Mouse (Mus musculus) limb, embryonic 14.5 days (tissue): Measurements from ENCODE around the gene Psme1. TPM values are rescaled to one million over a fixed set of nuclear protein-coding genes. Genes with fewer than 3 reads are reported as not detected.

Experiments used
- ATAC-seq: fragments of 200-750 bp; cut with Nextera tagmentation; 2 replicates; pipeline ENCODE4 v1.8.0; 2017; ENCODE audit warnings: low read depth, moderate number of reproducible peaks, moderate TSS enrichment; ENCODE audit not compliant: low FRiP score
- DNase-seq: peaks from one replicate; pipeline ENCODE4 v3.0.0-alpha.2; 2015; ENCODE audit warnings: low spot score
- H3K27ac ChIP-seq: fragments of 300-500 bp; sonication (generic); replicated peaks from 2 replicates; pipeline ENCODE4 v1.5.1; 2014; ENCODE audit warnings: low read depth, mild to moderate bottlenecking, low read length, moderate library complexity, mixed read lengths
- H3K27me3 ChIP-seq: fragments of 300-500 bp; sonication (generic); 2 replicates; pipeline ENCODE4 v1.6.1; 2014; ENCODE audit warnings: low read length, mixed read lengths; ENCODE audit not compliant: control insufficient read depth, insufficient read depth
- H3K36me3 ChIP-seq: fragments of 300-500 bp; sonication (generic); 2 replicates; pipeline ENCODE4 v1.6.1; 2014; ENCODE audit warnings: mild to moderate bottlenecking, low read length, moderate library complexity, mixed read lengths; ENCODE audit not compliant: control insufficient read depth, insufficient read depth
- H3K4me1 ChIP-seq: fragments of 300-500 bp; sonication (generic); 2 replicates; pipeline ENCODE4 v1.6.1; 2014; ENCODE audit warnings: antibody characterized with exemption, low read length, mixed read lengths; ENCODE audit not compliant: control insufficient read depth, insufficient read depth
- H3K4me2 ChIP-seq: fragments of 300-500 bp; sonication (generic); replicated peaks from 2 replicates; pipeline ENCODE4 v1.6.1; 2014; ENCODE audit warnings: low read depth, mild to moderate bottlenecking, low read length, moderate library complexity; ENCODE audit not compliant: severe bottlenecking
- H3K4me3 ChIP-seq: fragments of 300-500 bp; sonication (generic); replicated peaks from 2 replicates; pipeline ENCODE4 v1.5.1; 2014; ENCODE audit warnings: low read length
- H3K9ac ChIP-seq: fragments of 300-500 bp; sonication (generic); 2 replicates; pipeline ENCODE4 v1.6.1; 2014; ENCODE audit warnings: mild to moderate bottlenecking, low read depth, low read length, moderate library complexity; ENCODE audit not compliant: severe bottlenecking
- H3K9me3 ChIP-seq: fragments of 300-500 bp; sonication (generic); 2 replicates; pipeline ENCODE4 v1.6.1; 2016; ENCODE audit warnings: low read length; ENCODE audit not compliant: control insufficient read depth
- POLR2A ChIP-seq: fragments of 200-500 bp; IDR thresholded peaks from 2 replicates; pipeline ENCODE4 v1.8.0; 2012; ENCODE audit warnings: inconsistent platforms, mild to moderate bottlenecking, moderate library complexity, borderline replicate concordance; ENCODE audit not compliant: insufficient read depth, insufficient read length; ENCODE audit errors: extremely low read depth
- WGBS: fragments of 180-500 bp; shearing (Covaris S2); extraction: QIAGEN DNeasy Blood & Tissue Kit; methylation state at CpG from one replicate; pipeline ENCODE4 v1.1.7; 2014; 5-methylcytosine and 5-hydroxymethylcytosine counted together
- polyA plus RNA-seq, 2 experiments: library from polyadenylated mRNA; depleted of rRNA in 1 of 2; stranded (reverse) in 1 of 2; unstranded in 1 of 2; fragments of >200 nt; fragmentation: Nextera tagmentation in 1 of 2; extraction: Ambion mirVana in 1 of 2; gene quantifications; 2 replicates each; pipeline versions ENCODE4 v1.2.1 to v1.2.3; 2012 to 2014

Psme1 gene
- polyA plus RNA-seq, 2 experiments: 77.6 to 147 TPM

GRCm38 (mm10) chr14:55603271-55603632, 25.3 kb downstream of the Psme1 start, which contains the start of gene Irf9:
Gene Irf9 (plus strand): TSS chr14:55603571.
- TF ChIP-seq POLR2A: no peak
- DNase-seq (no peak), ATAC-seq (no peak)
- H3K4me2 ChIP-seq: peak within 1 kb of the TSS; percentile 49
- H3K9me3 ChIP-seq: no peaks in the 10 kb centered on the region
- no peaks in the 10 kb centered on the region for H3K27me3 ChIP-seq
- H3K27ac ChIP-seq: peak within 1 kb of the TSS; percentile 21; the same call in 1 of the 2 replicates
- peak within 1 kb of the TSS; percentile 33 for H3K4me3 ChIP-seq
- peak within 1 kb of the TSS; percentile 25; the same call in 1 of the 2 replicates for H3K9ac ChIP-seq
- peaks cover 73% of the 10 kb centered on the region for H3K36me3 ChIP-seq
- WGBS: 73% methylated on average over 7 of the region's 7 CpGs
- peaks cover 5% of the 10 kb centered on the region for H3K4me1 ChIP-seq

DNA sequence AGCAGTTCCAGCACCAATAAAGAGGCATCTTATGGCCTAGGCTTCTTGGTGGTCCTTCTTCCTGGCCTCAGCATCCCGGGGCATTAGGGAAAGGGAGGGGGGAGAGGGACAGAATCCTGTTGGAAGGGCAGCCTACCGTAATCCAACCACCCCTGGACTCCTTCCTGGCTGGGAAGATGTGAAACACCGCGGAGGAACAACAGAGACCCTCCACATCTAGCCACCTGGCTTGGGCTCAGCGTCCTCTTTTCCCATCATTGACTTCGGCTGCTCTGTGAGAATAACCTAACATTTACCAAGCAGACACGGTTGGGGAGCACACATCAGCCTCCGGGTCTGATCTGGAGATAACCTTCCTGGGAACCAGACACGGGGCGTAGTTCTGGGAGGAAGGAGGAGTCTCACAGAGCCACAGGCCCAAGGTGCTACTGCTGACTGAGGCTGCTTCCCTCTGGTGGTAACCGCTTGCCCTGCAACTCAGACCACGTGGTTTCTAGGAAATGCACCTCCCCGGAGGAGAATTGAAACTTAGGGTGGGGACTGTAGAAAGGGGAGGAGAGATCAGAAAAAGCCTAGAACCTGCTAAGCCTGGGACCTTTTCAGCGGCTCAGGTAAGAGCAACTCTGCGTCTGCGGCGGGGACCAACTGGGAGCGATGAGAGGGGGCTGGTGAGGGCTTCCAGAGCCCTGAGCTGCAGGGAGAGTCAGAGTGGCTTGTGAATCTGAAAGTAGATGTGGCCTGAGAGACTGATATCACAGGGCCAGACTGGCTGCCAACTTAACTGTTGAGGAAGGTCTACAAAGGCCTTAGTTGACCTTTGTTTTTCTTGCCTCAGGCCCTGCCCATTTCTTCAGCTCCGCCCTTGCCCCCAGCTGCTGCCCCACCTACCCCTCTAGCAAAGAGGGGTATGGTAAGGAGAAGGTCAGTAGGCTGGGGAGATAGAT, 26.0 kb downstream of the Psme1 start:
- ATAC-seq: peak; percentile 94
- TF ChIP-seq POLR2A: no peak
- peak overlapping the region; percentile 21; the same call in 1 of the 2 replicates for H3K27ac ChIP-seq
- H3K4me3 ChIP-seq: peak overlapping the region; percentile 33
- H3K9ac ChIP-seq: peak overlapping the region; percentile 25; the same call in 1 of the 2 replicates
- no peaks in the 10 kb centered on the region for H3K27me3 ChIP-seq
- H3K4me1 ChIP-seq: peaks cover 5% of the 10 kb centered on the region
- peak overlapping the region; percentile 49 for H3K4me2 ChIP-seq
- DNase-seq: peak; percentile 92
- H3K9me3 ChIP-seq: no peaks in the 10 kb centered on the region
- peaks cover 73% of the 10 kb centered on the region for H3K36me3 ChIP-seq
- 16% methylated on average over 18 of the region's 19 CpGs for WGBS

DNA sequence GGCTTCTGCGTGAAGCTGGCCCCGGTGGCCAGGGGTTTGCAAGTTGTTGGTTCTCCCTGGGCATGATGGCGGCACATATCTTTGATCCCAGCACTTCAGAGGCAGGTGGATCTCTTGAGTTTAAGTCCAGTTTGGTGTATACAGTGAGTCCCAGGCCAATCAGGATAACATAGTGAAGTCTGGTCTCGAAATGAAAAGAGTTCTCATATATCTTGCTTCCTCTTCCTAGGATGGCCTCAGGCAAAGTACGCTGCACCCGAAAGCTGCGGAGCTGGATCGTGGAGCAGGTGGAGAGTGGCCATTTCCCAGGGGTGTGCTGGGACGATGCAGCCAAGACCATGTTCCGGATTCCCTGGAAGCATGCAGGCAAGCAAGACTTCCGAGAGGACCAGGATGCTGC, 26.9 kb downstream of the Psme1 start:
- peak overlapping the region; percentile 49; the same call in 1 of the 2 replicates for H3K4me2 ChIP-seq
- H3K36me3 ChIP-seq: peaks cover 73% of the 10 kb centered on the region
- 86% methylated on average over 11 of the region's 11 CpGs for WGBS
- DNase-seq: no peak
- ATAC-seq: no peak
- H3K27me3 ChIP-seq: no peaks in the 10 kb centered on the region
- TF ChIP-seq POLR2A: no peak
- no peak overlapping the region for H3K9ac ChIP-seq
- H3K27ac ChIP-seq: no peak overlapping the region
- peaks cover 5% of the 10 kb centered on the region for H3K4me1 ChIP-seq
- no peaks in the 10 kb centered on the region for H3K9me3 ChIP-seq
- H3K4me3 ChIP-seq: no peak overlapping the region

- ATAC-seq (no peak), DNase-seq (no peak)
- H3K27ac ChIP-seq: no peak overlapping the region
- TF ChIP-seq POLR2A: no peak
- no peak overlapping the region for H3K4me2 ChIP-seq
- no peaks in the 10 kb centered on the region for H3K27me3 ChIP-seq
- no peaks in the 10 kb centered on the region for H3K9me3 ChIP-seq
- peaks cover 64% of the 10 kb centered on the region for H3K36me3 ChIP-seq
- 95% methylated on average over 16 of the region's 16 CpGs for WGBS
- peaks cover 5% of the 10 kb centered on the region for H3K4me1 ChIP-seq
- H3K4me3 ChIP-seq: no peak overlapping the region
- no peak overlapping the region for H3K9ac ChIP-seq
Observed at GRCm38 (mm10) chr14:55605743-55606459, 28.0 kb downstream of the Psme1 start.

GRCm38 (mm10) chr14:55608339-55608738, 30.4 kb downstream of the Psme1 start:
- 96% methylated on average over 6 of the region's 6 CpGs for WGBS

More at GRCm38 (mm10) chr14:55608339-55608738, 30.4 kb downstream of the Psme1 start:
- no peak for ATAC-seq
- H3K4me3 ChIP-seq: no peak overlapping the region
- H3K4me1 ChIP-seq: peaks cover 5% of the 10 kb centered on the region
- no peaks in the 10 kb centered on the region for H3K27me3 ChIP-seq
- H3K9me3 ChIP-seq: no peaks in the 10 kb centered on the region
- DNase-seq: no peak
- peaks cover 40% of the 10 kb centered on the region for H3K36me3 ChIP-seq
- no peak overlapping the region for H3K9ac ChIP-seq
- H3K27ac ChIP-seq: no peak overlapping the region
- no peak for TF ChIP-seq POLR2A
- no peak overlapping the region for H3K4me2 ChIP-seq
